Mouse (Mus musculus) heart, adult 11 months (tissue): ENCODE results near the gene Gm13941.

Experiments used
- DNase-seq: peaks from one replicate; pipeline ENCODE4 v3.0.0; 2022

Gene Gm13941

GRCm38 (mm10) chr2:111105882-111106281 is at the start of gene Gm13941:
Gm13941 (minus strand) TSS chr2:111105982.
- DNase-seq = no peak

- DNase-seq = no peak
These were observed 47.1 kb upstream of the Gm13941 start, which contains the start of gene Gm15130 for GRCm38 (mm10) chr2:111152836-111153235. Gm15130 (minus strand) TSS chr2:111152936.

GRCm38 (mm10) chr2:111135739-111136138 is 30.0 kb upstream of the Gm13941 start:
- no peak for DNase-seq

GRCm38 (mm10) chr2:111058586-111059261 is 47.1 kb downstream of the Gm13941 start:
- DNase-seq = no peak
